Mouse (Mus musculus) midbrain, embryonic 14.5 days (tissue): ENCODE results near the gene Pde10a. TPM values are rescaled to one million over a fixed set of nuclear protein-coding genes. Genes with fewer than 3 reads are reported as not detected.

Experiments used
- ATAC-seq: fragments of 200-750 bp; cut with Nextera tagmentation; 2 replicates; pipeline ENCODE4 v1.8.0; 2017; ENCODE audit warnings: moderate number of reproducible peaks, moderate library complexity; ENCODE audit not compliant: low FRiP score, low TSS enrichment
- DNase-seq: peaks from one replicate; pipeline ENCODE4 v3.0.0-alpha.2; 2015
- H3K27ac ChIP-seq: fragments of 300-500 bp; sonication (generic); replicated peaks from 2 replicates; pipeline ENCODE4 v1.5.1; 2014; ENCODE audit warnings: mild to moderate bottlenecking, low read depth, low read length, moderate library complexity
- H3K27me3 ChIP-seq: fragments of 300-500 bp; sonication (generic); 2 replicates; pipeline ENCODE4 v1.6.1; 2014; ENCODE audit warnings: low read length, control low read depth, mixed read lengths; ENCODE audit not compliant: control insufficient read depth, insufficient read depth
- H3K36me3 ChIP-seq: fragments of 300-500 bp; sonication (generic); 2 replicates; pipeline ENCODE4 v1.6.1; 2014; ENCODE audit warnings: low read length, control low read depth; ENCODE audit not compliant: control insufficient read depth, insufficient read depth
- H3K4me1 ChIP-seq: fragments of 300-500 bp; sonication (generic); 2 replicates; pipeline ENCODE4 v1.6.1; 2014; ENCODE audit warnings: mild to moderate bottlenecking, antibody characterized with exemption, low read length, control low read depth; ENCODE audit not compliant: control insufficient read depth, insufficient read depth
- H3K4me2 ChIP-seq: fragments of 300-500 bp; sonication (generic); 2 replicates; pipeline ENCODE4 v1.6.1; 2014; ENCODE audit warnings: mild to moderate bottlenecking, low read length, moderate library complexity
- H3K4me3 ChIP-seq: fragments of 300-500 bp; sonication (generic); replicated peaks from 2 replicates; pipeline ENCODE4 v1.5.1; 2014; ENCODE audit warnings: low read depth, low read length
- H3K9ac ChIP-seq: fragments of 300-500 bp; sonication (generic); replicated peaks from 2 replicates; pipeline ENCODE4 v1.6.1; 2014; ENCODE audit warnings: mild to moderate bottlenecking, low read length, moderate library complexity
- H3K9me3 ChIP-seq: fragments of 300-500 bp; sonication (generic); 2 replicates; pipeline ENCODE4 v1.6.1; 2016; ENCODE audit warnings: low read length, control low read depth, mixed read lengths; ENCODE audit not compliant: control insufficient read depth
- WGBS: fragments of 180-500 bp; shearing (Covaris S2); extraction: QIAGEN DNeasy Blood & Tissue Kit; methylation state at CpG from one replicate; pipeline ENCODE4 v1.1.7; 2014; 5-methylcytosine and 5-hydroxymethylcytosine counted together
- polyA plus RNA-seq: library from polyadenylated mRNA; unstranded; fragments of >200 nt; fragmentation: Nextera tagmentation; extraction: Ambion mirVana; gene quantifications from 2 replicates; pipeline ENCODE4 v1.2.1, GENCODE M21; 2014

Gene Pde10a
- polyA plus RNA-seq, 1 experiment from 2014 or later, result 14.1 TPM

DNA sequence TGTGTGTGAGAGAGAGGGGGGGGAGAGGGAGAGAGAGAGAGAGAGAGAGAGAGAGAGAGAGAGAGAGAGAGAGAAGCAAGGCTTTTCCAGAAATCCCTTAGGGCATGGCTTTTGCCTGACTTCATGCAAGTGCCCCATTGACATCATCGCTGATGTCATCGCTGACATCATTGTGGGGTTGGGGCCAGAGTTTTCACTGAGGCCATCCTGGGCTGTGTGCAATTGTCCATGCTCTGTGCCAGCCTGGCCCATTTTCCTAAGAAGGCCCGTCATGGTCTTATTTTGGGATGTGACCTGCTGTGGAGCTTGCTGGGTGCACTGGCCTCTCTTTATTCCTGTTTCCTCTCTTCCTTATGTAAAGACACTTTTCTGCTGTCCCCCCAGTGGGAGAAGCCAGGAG is 290.2 kb downstream of the Pde10a start:
- WGBS, result 92% methylated on average over 3 of the region's 3 CpGs
- no peak for ATAC-seq
- no peak overlapping the region for H3K4me2 ChIP-seq
- no peak overlapping the region for H3K27ac ChIP-seq
- H3K36me3 ChIP-seq, result 0 out of 2 replicates have a peak, but pooled peaks cover 1% of the 10 kb centered on the region
- no peaks in the 10 kb centered on the region for H3K9me3 ChIP-seq
- no peaks in the 10 kb centered on the region for H3K27me3 ChIP-seq
- no peak for DNase-seq
- 0 out of 2 replicates have a peak, but pooled peaks cover 7% of the 10 kb centered on the region for H3K4me1 ChIP-seq
- H3K9ac ChIP-seq, result no peak overlapping the region
- no peak overlapping the region for H3K4me3 ChIP-seq

- H3K4me3 ChIP-seq, result no peak overlapping the region
- H3K4me2 ChIP-seq, result no peak overlapping the region
- 0 out of 2 replicates have a peak, but pooled peaks cover 7% of the 10 kb centered on the region for H3K4me1 ChIP-seq
- no peak overlapping the region for H3K27ac ChIP-seq
- DNase-seq (no peak), ATAC-seq (no peak)
- no peaks in the 10 kb centered on the region for H3K36me3 ChIP-seq
- no peak overlapping the region for H3K9ac ChIP-seq
- H3K9me3 ChIP-seq, result no peaks in the 10 kb centered on the region
- no peaks in the 10 kb centered on the region for H3K27me3 ChIP-seq
- 88% methylated on average over 5 of the region's 5 CpGs for WGBS
These were observed 290.7 kb downstream of the Pde10a start for GRCm38 (mm10) chr17:8815864-8816263.

DNA sequence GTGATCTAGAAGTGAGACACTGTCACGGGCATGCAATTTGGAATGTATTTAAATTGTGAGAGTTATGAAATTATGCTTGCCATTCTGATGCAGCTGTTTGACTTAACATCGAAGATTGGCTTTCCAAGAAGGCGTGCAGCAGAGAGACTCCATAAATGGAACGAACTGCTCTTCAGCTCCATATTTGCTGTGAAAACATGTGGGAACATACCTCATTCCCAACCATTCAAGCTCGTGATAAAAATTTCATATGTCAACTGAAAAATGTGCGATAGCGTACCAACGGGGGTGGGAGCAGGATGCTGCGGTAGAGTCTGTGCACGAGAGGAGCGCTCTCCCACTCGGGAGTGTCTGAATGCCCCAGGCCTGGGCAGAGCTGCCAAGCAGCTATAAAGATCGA is 293.5 kb downstream of the Pde10a start:
- no peak overlapping the region for H3K9ac ChIP-seq
- DNase-seq (no peak), ATAC-seq (no peak)
- no peaks in the 10 kb centered on the region; the same call in 1 of the 2 replicates for H3K36me3 ChIP-seq
- H3K4me3 ChIP-seq, result no peak overlapping the region
- no peak overlapping the region for H3K4me2 ChIP-seq
- H3K4me1 ChIP-seq, result no peaks in the 10 kb centered on the region
- H3K27ac ChIP-seq, result no peak overlapping the region
- 91% methylated on average over 13 of the region's 13 CpGs for WGBS
- H3K9me3 ChIP-seq, result no peaks in the 10 kb centered on the region
- H3K27me3 ChIP-seq, result no peaks in the 10 kb centered on the region

- H3K9ac ChIP-seq, result no peak overlapping the region
- WGBS, result 80% methylated on average over 7 of the region's 7 CpGs
- H3K4me1 ChIP-seq, result no peaks in the 10 kb centered on the region
- DNase-seq (no peak), ATAC-seq (no peak)
- no peaks in the 10 kb centered on the region for H3K9me3 ChIP-seq
- no peaks in the 10 kb centered on the region; the same call in 1 of the 2 replicates for H3K36me3 ChIP-seq
- no peak overlapping the region for H3K4me3 ChIP-seq
- H3K4me2 ChIP-seq, result no peak overlapping the region
- H3K27ac ChIP-seq, result no peak overlapping the region
- no peaks in the 10 kb centered on the region for H3K27me3 ChIP-seq
These were observed 298.4 kb downstream of the Pde10a start for GRCm38 (mm10) chr17:8823548-8823947.

DNA sequence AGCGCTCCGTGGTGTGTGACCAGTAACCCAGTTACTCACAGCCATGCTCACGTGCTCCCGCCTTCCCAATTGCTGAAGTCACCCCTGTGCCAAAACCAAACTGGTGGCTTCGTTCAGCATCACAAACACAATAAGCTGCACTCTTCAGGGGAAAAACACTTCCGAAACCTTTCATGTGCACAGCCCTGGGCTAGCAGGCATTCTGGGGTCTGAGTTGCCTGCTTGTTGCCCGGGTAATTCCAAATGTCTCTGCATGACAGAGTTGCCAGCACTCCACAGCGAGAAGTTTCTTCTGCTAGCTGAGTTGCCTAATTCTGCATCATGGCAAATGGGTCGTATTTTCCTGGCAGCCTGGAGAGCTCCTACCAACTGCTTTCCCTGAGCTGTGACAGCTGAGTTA is 302.0 kb downstream of the Pde10a start:
- 69% methylated on average over 9 of the region's 9 CpGs for WGBS
- no peaks in the 10 kb centered on the region for H3K4me1 ChIP-seq
- no peaks in the 10 kb centered on the region for H3K27me3 ChIP-seq
- H3K36me3 ChIP-seq, result no peaks in the 10 kb centered on the region; the same call in 1 of the 2 replicates
- H3K9ac ChIP-seq, result no peak overlapping the region
- DNase-seq (no peak), ATAC-seq (no peak)
- H3K4me2 ChIP-seq, result no peak overlapping the region
- H3K9me3 ChIP-seq, result no peaks in the 10 kb centered on the region
- H3K27ac ChIP-seq, result no peak overlapping the region
- no peak overlapping the region for H3K4me3 ChIP-seq

GRCm38 (mm10) chr17:8831001-8831400 is 305.8 kb downstream of the Pde10a start:
- Histone ChIP-seq H3K4me1 (no peaks in the 10 kb centered on the region), H3K4me3 (no peak overlapping the region), H3K9me3 (no peaks in the 10 kb centered on the region), H3K27me3 (no peaks in the 10 kb centered on the region), H3K36me3 (no peaks in the 10 kb centered on the region), H3K27ac (no peak overlapping the region), H3K4me2 (no peak overlapping the region), H3K9ac (no peak overlapping the region)
- 86% methylated on average over 5 of the region's 5 CpGs for WGBS
- ATAC-seq (no peak), DNase-seq (no peak)

DNA sequence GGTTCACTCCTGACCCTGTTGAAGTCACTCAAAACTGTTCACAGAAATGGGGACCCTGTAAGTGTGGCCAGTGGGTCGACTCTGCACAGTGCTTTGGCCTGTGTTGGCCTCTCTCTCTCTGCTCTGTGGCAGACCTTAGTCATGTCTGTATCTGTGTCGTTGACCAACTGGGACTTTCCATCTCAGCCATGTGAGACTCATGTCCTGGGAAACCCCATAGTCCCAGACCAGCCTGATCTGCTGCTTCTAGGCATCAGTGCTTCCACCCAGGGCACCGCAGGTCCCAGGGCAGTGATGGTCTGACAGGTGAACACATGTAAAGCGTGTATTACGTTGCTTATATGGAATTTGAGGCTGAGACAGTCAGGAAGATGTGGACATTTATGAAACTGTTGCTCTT is 311.1 kb downstream of the Pde10a start:
- 93% methylated on average over 5 of the region's 5 CpGs for WGBS
- Histone ChIP-seq H3K4me2 (no peak overlapping the region), H3K9ac (no peak overlapping the region), H3K36me3 (no peaks in the 10 kb centered on the region), H3K27me3 (no peaks in the 10 kb centered on the region), H3K9me3 (no peaks in the 10 kb centered on the region), H3K4me3 (no peak overlapping the region), H3K4me1 (peaks cover 20% of the 10 kb centered on the region; the same call in 1 of the 2 replicates), H3K27ac (no peak overlapping the region)
- ATAC-seq (no peak), DNase-seq (no peak)

DNA sequence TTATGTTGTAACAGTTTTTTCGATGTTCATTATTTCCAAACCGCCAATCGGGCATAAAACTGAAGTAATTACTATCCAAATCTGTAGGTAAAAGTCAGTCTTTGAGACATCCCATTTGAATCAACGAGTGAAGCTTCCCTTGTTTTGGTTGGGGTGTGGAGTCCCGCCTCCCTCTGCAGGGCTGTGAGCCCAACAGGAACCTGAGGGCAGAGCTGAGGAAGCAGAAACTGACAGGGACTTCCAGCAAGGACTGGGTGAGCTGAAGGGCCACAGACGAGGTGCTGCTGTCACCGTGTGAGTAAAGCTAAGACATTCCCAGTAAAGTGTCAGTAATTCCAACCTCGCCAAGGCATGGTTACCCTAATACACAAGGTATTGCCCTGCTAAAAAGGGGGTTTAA is 313.1 kb downstream of the Pde10a start:
- H3K4me3 ChIP-seq, result no peak overlapping the region

DNA sequence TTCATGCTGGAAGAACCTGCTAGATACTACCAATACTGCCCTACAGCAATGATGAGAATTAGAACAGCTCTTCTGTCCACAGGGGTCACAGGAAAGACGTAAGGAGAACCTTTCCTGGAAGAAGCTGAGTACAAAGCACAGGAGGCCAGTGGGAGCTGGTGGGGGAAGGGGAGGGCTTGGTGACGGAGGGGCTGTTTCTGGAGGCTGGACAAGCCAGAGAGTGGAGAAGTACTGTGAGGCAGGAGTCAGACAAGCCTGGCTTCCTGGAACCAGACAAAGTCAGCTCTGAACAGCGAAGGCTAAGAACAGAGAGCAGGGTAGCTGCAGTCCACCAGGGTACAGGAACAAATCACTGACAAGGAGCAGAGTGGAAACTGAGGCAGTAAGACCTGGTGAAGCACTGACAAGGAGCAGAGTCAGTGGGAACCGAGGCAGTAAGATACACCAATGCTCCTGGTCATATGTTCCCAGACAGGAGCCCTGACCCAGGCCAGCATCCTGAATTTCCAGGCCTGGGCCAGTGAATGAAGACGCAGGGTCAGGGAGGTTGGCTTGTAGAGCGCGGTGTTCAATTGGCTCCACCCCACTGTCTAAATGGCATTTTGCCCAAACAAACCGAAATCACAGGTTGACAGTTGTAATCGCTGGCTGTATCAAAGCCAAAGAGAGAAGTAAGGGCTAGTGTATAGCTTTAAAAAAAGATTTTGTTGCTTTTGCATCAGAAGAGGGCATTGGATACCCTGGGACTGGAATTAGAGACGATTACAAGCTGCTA is 314.3 kb downstream of the Pde10a start:
- WGBS, result 71% methylated on average over 10 of the region's 10 CpGs
- Histone ChIP-seq H3K27ac (no peak overlapping the region), H3K27me3 (no peaks in the 10 kb centered on the region), H3K36me3 (no peaks in the 10 kb centered on the region), H3K9ac (no peak overlapping the region), H3K4me1 (peaks cover 37% of the 10 kb centered on the region; the same call in 1 of the 2 replicates), H3K4me3 (no peak overlapping the region), H3K9me3 (no peaks in the 10 kb centered on the region), H3K4me2 (no peak overlapping the region)
- ATAC-seq (no peak), DNase-seq (no peak)

More for the DNA sequence above, 313.1 kb downstream of the Pde10a start:
- no peak overlapping the region for H3K4me2 ChIP-seq
- H3K4me1 ChIP-seq, result peaks cover 37% of the 10 kb centered on the region; the same call in 1 of the 2 replicates
- no peak overlapping the region for H3K27ac ChIP-seq
- ATAC-seq, result no peak
- H3K36me3 ChIP-seq, result no peaks in the 10 kb centered on the region
- DNase-seq, result no peak
- no peak overlapping the region for H3K9ac ChIP-seq
- H3K9me3 ChIP-seq, result no peaks in the 10 kb centered on the region
- no peaks in the 10 kb centered on the region for H3K27me3 ChIP-seq
- WGBS, result 50% methylated on average over 8 of the region's 8 CpGs
